Mouse (Mus musculus) left cerebral cortex, postnatal 14 days (tissue): Measurements from ENCODE around the gene Dusp28. TPM values are rescaled to one million over a fixed set of nuclear protein-coding genes. Genes with fewer than 3 reads are reported as not detected.

Experiments
- DNase-seq, 2 experiments: peaks; one replicate each; pipeline ENCODE4 v3.0.0; 2021 to 2022; ENCODE audit warnings: low spot score in 2 of 2, mixed read lengths in 1 of 2
- intact Hi-C: fragments of 180-260 bp; cut with DNase I; formaldehyde crosslinking; loops from one replicate; pipeline ENCODE4 v1.15.1; 2025
- total RNA-seq, 2 experiments: library from RNA; stranded (reverse); gene quantifications; 2 replicates each; pipeline ENCODE4 v1.2.3; 2021

Dusp28 gene
- total RNA-seq, 2 experiments from 2014 or later: 6.6 to 8.1 TPM

DNA sequence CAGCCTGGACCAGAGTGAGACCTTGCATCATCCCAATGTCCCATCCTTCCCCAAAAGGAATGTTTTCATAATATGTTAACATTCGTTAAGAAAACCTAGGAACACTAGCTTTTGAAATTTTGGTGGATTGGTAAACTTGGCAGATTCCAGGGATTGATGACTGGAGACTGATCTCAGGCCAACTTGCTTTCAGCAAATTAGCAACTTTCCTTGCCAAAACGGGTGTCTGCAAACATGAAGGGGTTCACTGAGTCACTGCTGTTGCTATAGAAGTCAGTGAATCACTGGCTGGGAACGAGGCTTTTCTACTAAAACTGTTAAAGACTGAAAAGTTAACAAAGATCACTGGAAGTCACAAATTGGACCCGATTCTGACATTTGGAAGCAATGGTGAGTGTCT is 3.2 kb upstream of the Dusp28 start:
- intact Hi-C loops: no loop called here
- peak; percentile 39 to 57 for DNase-seq

DNA sequence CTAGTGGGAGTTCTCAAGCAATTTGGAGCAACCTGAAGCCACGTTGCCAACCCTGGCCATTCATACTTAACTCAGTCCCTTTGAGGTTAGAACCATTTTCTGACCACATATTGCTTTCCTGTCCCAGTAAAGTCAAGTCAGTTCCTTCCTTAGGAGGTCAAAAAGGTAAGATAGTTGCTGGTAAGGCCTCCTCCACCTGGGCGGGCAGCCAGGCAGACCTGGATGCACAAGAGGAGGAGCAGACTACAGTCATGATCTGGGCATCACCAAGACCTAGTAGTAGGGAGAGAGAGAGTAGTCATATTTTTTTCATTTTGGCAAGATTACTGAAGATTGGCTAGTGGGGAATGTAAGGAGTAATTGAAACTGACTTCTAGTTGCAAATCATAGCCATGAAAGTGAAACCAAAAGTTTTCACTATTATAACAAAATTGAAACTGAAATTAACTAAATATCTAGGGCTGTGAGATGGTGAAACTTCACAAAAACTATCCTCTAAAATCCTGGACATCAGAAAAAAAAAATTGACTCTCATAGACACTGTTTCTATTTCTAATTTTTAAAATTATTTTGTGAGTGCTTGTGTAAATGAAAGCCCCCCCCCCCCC is 974 bp upstream of the Dusp28 start:
- intact Hi-C loops: no loop called here

DNA sequence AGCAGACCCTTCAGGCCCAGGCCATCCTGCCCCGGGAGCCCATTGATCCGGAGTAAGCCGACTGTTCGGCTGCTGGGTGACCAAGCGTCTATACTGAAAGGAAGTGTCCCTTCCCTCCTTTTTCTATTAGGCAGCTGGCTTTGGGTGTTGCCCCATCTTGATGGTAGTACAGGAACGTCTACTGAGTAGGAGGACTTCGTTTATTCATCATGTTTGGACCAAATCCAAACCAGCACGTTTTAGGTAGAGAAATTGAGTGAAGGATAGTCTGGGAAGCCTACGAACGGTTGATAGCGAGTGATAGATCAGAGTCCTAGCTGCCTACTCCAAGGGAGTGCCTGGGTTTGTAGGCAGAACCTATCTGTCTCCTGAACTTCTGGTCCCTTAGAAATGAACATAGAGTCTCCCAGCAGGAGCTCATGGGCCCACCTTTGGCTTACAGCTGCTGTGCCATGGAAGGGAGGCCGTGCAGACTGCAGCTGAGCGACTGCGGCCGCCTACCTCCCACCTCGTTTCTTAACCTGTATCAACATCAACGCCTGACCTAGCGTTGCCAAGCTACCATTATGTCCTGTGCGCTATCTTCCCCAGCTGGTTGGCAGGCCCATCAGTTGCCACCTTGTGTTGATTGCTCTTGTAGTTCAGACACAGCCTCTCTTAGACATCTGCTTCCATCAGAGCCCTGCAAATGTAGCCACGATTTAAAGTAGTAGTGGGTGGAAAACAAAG is 1.0 kb downstream of the Dusp28 start:
- intact Hi-C loops: no loop called here
- peak in 1 of 2 experiments; percentile 40 for DNase-seq

More for the DNA sequence above, 974 bp upstream of the Dusp28 start:
- no peak for DNase-seq

DNA sequence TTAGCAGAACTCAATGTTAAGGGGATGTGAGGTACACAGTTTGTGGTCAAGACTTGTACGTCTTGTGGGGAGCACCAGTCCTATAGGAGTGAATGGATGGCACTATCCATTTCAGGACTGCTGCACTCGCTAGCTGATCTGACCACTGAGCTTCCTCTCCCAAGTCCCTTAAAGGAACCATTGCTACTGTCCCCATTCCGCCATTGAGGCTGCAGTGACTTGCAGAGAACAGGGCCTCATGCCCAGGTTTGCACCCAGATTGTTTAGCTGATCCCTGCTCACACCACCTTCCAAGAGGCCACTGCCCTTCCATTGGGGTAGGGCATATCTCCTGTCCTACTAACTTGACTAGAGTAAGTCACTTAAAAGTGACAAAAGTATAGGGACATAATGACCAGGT is 1.9 kb downstream of the Dusp28 start:
- intact Hi-C loops: no loop called here

DNA sequence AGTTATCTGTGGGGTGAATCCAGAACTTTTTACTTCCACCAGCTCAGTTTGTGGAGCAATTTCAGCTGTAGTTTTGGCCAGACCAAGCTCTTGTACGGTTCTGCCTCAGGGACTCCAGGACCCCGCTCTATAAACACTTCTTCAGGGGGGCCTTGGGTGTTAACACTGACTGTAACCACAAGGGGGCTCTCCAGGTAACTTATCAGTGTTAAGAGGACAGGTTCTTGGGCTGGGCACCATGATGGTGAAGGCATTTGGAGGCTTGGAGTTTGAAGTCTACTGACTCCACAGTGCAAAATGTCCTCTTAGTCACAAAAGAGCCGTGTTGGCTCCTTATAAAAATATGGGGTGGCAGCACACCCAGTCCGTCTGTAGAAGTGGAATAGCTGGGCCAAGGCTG is 2.3 kb downstream of the Dusp28 start:
- no peak for DNase-seq
- intact Hi-C loops: no loop called here

More for the DNA sequence above, 1.9 kb downstream of the Dusp28 start:
- no peak for DNase-seq

DNA sequence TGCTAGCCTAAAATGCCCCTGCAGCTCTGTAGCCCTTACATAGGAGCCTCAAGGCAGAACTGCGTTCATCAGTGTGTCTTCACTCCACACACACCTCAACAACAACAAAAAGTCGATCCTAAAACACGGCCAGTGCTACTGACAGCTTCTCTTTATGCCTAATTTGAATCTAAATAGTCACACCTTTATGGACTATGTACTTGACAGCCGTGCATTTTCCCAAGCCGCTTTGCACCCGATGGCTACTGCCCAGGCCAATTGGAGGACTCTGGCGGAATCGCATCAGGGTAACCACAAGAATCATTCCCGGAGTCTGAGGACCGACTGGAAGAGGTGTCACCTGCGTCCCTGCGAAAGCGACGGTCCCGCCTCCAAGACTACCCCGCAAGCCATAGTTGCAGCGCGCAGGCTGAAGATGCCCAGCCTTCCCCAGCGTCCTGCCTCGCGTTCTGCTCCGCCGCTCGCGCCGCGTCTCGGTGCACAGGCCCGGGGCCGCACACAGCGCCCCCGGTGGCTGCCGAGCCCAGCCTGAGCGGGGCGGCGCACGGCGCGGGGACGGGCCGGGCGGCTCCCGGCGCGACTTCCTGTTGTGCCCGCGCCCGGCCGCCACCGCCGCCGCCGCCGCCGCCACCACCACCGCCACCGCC is 3.6 kb downstream of the Dusp28 start, which contains the start of gene Rnpepl1:
Gene Rnpepl1 (plus strand): TSS at position 545 of the 647 bp plus-strand sequence.
- peak; percentile 71 to 78 for DNase-seq
- intact Hi-C loops: no loop called here

DNA sequence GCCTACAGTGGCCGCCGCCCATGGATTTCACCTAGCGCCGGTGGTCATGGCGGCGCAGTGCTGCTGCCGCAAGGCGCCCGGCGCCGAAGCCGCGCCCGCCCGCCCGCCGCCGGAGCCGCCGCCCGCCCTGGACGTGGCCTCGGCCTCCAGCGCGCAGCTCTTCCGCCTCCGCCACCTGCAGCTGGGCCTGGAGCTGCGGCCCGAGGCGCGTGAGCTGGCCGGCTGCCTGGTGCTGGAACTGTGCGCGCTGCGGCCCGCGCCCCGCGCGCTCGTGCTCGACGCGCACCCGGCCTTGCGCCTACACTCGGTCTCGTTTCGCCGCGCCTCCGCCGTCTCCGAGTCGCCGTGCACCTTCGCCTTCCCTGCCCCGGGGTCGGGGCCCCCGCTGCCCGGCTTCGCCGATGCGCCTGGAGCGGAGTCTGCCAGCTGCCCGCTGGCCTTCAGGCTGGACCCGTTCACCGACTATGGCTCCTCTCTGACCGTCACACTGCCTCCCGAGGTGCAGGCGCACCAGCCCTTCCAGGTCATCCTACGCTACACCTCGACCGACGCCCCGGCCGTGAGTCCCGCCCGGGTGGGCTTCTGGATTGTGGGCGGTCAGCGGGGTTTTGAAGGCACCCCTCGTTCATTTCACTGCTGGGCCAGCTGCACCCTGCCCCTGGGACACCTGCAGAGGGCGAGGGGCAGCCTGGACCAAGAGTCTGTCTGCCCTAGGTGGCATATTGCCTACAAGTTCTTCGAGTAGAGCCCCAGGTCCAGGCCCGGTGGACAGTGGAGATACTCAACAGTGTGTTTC is 4.3 kb downstream of the Dusp28 start:
- peak; percentile 72 to 75 for DNase-seq
- intact Hi-C loops: no loop called here

DNA sequence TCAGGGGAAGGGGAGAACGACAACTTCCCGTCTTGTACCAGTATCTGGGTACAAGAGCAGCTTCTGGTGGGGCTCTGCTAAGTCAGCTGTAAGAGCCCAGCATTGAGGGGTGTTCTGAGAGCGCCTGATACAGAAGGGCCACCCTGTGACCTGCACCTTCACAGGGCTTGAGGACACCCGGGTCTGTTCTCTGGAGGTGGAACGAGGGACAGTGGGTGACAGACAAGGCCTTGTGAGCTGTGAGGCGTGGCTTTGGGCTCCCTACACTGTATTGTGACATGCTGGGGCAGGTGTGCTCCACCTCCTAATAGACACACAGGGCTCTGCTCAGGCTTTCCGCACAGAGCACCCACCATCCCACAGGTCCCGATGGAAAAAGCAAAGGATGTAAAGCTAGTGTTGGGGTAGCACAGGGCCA is 4.9 kb downstream of the Dusp28 start:
- intact Hi-C loops: no loop called here

DNA sequence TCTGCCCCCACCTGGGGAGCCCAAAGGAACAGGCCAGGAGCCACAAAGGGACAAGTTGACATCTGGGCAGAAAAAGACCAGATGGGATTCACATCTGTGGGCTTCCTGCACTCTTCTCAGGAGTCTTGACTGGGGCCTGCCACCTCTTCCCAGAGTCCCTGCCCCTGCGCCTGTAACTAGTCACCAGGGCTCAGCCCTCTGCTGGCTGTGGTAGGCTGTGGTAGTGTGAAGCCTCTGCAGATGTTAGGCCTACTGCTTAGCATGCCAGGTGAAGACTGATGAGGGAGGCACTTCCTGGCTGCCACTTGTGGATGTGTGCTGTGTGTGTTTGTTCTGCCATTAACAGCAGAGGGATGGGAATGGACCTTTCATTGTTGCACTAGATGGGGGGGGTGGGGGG is 5.5 kb downstream of the Dusp28 start:
- DNase-seq: peak in 1 of 2 experiments; percentile 2
- intact Hi-C loops: no loop called here

More for the DNA sequence above, 4.9 kb downstream of the Dusp28 start:
- no peak for DNase-seq

DNA sequence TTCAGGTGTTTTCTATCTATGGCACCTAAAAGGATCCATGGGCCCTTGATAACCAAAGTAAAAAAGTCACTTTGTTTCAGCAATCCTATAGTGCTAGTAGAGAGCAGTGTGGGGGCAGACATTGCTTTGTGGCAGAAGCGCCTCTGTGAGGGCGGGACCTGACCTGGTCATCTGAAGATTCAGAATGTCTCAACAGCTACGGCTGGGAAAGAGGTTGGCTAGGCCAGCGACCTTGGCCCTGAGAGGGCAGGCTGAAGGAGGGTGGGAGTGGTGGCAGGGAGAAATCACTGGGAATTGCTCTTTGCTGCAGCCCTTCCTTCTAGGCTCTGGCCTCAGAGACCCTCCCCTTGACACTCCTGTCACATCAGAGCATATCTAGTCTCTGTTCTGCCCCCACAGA is 7.5 kb downstream of the Dusp28 start:
- DNase-seq: no peak
- intact Hi-C loops: no loop called here

DNA sequence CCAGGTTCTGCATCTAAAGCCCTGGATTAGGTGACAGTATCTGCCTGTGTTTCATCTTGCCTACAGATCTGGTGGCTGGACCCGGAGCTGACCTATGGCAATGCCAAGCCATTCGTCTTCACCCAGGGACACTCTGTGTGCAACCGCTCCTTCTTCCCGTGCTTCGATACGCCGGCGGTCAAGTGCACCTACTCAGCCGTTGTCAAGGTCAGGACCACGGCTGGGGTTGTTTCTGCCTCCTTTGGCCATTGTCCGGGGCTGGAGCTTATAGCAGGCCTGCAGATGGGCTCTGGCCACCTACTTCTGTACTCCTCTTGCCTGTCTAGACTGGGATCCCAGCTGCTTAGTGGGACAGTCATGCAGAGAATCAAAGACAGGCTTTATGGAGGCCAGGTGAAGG is 8.2 kb downstream of the Dusp28 start:
- intact Hi-C loops: no loop called here
- peak in 1 of 2 experiments; percentile 2 for DNase-seq

DNA sequence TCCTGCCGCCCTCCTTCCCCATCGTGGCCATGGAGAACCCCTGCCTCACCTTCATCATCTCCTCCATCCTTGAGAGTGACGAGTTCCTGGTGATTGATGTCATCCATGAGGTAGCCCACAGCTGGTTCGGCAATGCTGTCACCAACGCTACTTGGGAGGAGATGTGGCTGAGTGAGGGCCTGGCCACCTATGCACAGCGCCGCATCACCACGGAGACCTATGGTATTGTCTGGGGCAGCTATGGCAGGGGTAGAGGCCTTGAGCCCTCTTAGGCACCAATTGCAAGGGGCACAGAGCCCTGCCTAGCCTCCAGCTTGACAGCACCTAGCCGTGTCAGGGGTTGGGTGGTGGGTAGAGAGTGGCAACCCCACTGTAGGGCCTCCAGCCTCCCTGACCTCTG is 9.9 kb downstream of the Dusp28 start:
- no peak for DNase-seq
- intact Hi-C loops: no loop called here

DNA sequence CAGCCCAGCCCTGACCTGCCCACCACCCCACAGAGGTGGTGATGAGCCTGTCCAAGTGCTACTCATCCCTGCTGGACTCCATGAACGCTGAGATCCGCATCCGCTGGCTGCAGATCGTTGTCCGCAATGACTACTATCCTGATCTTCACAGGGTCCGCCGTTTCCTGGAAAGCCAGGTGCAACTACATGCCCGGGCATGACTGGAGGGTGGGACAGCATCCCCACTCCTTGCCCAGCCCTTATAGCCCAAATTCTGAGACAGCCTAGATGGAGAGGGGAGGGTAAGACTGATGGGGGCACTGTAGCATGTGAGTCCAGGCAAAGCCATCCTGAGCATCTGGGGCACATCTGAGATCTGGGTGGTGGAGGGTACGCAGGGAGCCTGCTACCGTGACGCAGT is 12.4 kb downstream of the Dusp28 start:
- intact Hi-C loops: no loop called here
- no peak for DNase-seq

DNA sequence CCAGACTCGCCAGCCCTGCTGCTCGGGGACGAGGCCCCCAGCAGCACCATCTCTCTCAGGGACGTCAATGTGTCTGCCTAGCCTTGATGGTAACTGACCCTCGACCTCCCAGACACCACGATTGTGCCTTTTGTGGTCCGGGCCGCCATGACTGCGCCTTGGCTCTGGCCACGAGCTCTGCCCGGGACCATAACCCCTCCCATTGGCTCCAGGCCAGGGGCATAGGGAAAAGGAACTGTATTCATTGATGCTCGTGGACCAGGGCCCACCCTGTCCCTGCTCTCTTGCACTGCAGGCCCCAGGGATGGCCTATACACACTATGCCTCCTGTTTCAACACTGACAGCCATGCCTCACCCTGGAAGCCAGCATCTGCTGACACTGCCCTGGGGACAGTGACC is 13.0 kb downstream of the Dusp28 start:
- no peak for DNase-seq
- intact Hi-C loops: no loop called here

DNA sequence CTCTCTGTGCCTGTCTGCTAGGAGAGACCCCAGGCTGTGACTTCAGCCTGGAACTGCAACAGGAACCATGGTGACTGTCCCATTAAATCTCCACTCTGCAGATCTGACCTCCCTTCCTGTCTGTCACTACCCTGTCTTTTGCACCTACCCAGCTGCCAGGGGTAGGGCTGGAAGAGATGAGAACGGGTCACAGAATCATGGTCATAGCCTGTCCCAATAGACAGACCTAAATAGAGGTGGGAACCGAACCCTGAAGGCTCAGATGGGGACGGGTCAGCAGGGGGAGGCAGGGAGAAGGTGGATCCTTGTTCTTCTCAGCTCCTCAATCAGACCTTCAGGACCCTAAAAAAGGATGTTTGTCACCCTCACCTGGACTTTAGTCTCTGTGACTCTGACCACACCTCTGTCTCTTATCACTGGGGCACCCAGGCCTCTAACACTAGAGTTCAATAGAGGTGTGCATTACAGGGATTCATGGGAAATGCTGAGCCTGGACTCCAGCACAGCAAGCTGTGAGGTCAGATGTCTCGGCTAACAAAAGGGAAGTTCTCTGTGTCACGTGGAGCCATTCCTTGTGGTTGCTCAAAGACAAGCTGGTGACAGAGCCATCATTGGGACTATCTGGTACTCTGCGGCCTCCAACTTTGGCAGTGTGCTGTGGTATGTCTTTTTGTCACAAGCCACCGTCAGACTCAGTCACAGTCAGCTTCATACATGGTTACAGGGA is 13.9 kb downstream of the Dusp28 start:
- intact Hi-C loops: no loop called here

DNA sequence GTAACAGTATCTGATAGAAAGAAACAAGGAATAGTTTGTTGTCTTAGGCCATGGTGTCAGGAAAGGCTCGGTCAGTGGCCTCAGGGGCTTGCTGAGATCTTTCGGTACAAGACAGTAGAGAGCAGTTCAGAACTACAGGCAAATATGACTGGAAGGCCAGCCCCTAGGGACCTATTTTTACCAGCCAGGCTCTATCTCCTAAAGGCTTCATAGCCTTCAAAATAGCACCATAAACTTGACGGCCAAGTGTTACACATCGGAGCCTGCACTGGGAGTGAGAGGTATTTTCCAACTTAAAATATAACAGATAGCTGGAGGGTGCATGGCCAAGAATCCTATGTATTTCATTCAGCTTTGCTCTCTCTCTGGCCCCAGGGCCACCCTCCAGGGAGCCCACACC is 14.7 kb downstream of the Dusp28 start:
- intact Hi-C loops: no loop called here
- DNase-seq: no peak

More for the DNA sequence above, 13.9 kb downstream of the Dusp28 start:
- DNase-seq: no peak

DNA sequence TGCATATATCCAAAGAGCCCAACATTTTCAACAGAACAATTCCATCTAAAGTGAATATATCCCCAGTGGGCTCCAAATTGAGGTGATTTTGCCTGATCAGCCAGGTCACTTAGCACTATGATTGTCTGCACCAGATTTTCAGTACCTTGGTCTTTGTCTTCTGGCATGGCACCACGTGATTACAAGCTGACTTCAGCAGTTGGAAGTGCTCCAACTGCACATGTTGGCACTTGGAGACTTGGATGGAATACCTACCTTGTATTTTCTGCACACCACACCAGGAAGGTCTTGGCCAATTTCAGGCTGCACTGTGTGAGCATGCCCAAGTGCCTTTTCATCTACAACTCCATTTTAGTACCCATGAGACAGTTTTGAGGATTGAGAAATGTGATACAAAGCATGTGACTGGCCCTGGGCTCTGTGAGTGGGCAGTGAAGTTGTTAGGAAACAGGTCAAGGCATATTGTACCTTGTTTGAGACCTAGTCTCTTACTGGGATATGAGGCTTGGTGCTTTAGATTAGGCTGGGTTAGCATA is 23.5 kb downstream of the Dusp28 start:
- no peak for DNase-seq
- intact Hi-C loops: no loop called here

DNA sequence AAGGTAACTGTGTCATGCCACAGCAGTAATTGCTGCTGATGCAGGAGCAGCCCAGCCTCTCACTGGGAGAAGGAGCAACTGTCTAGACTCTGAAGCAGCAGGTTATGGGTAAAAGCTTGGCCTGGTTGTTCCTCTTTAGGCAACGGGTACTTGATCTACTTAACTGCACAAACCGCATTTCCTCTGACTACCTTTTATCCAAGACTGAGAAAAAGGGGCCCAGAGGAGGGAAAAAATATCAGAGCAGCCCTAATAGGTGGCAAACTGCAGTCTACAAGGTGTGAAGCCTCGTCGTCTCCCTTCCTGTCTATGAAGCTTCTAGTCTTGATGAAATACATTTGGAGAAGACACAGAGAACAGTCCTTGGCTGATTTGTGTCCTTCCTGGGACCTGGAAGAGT is 26.8 kb downstream of the Dusp28 start:
- no peak for DNase-seq
- intact Hi-C loops: no loop called here
